Mouse (Mus musculus) mouse embryonic stem cell (cell line): ENCODE measurements around the gene Klhl5.
"Not testable (repeated sequence)": the region's sequence is repeated elsewhere in the genome, so short reads cannot be mapped to it uniquely, and the experiment has no call there.

Experiments
- in situ Hi-C, 2 experiments: fragments of 300-500 bp; cut with MboI; formaldehyde crosslinking; loops; 1 replicate in 1 of 2; 3 replicates in 1 of 2; pipeline ENCODE4 v1.14.3; 2019 to 2020; ENCODE audit warnings: low sequenced_read_pairs in 2 of 2, low pct_unique_long_range_greater_than_20kb in 1 of 2, mixed read lengths in 1 of 2; ENCODE audit not compliant: unreplicated experiment in 1 of 2

The Klhl5 gene

DNA sequence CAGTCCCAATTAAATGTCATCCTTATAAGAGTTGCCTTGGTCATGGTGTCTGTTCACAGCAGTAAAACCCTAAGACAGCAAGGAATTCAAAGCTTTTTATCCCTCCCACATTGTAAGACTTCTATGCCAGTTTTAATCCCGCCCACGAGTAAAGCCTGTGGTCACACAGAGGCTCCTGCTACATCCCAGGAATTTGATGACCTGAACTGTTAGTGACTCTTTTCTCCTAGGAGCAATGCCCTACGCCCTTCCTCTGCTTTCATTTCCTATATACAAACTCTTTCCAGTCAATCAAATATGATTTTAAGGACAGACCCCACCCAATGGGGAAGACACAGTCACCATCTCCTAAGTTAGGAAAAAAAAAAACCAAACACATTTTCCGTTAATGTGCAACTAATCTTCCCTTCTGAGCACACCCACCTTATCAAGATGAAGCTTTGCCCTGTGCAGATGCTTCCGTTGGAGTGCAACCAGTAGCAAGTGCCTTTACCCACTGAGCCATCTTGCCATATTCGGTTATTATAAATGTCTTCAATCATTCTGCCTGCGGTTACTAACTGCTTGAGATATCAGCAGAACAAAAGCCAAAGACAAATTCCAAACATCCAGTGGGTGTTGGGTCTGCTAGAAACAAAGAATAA lies 12.3 kb upstream of the Klhl5 start:
- in situ Hi-C loops, result no loop called here

DNA sequence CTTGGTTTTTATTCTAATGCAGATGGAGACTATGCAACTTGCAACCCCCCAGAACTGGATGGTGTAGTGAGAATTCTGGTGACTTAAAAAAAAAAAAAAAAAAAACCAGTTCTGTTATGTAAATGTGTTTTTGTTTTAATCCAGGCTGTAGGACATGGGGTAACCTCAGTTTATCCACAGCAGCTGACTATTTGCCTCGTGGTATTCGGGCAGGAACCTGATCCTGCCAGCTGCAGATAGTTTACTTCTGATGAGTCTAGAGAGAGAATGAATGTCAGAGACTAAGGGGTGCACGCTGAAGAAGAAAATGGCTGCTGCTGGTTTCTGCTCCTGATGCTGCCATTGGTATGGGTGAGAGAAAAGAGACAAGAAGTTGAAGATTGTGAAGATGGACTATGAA lies 11.3 kb upstream of the Klhl5 start:
- in situ Hi-C loops, result no loop called here

DNA sequence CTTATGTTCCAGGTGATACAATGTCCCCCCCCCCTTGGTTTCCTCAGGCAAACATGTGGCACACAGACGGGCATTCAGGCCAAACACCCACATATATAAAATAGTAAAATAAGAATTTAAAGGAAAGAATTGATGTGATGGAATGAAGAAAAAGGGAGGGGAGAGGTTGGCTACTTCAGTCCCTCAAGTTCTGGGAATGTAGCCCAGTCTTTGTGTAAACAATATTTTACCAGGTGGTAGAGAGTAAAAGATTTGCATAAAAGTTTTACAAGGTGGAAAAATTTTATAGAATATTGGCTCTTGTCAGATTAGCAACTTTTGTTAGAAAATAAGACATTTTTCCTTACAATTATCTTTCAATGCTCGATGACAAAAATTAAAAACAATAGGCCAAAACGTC lies 10.5 kb upstream of the Klhl5 start:
- in situ Hi-C loops, result no loop called here

DNA sequence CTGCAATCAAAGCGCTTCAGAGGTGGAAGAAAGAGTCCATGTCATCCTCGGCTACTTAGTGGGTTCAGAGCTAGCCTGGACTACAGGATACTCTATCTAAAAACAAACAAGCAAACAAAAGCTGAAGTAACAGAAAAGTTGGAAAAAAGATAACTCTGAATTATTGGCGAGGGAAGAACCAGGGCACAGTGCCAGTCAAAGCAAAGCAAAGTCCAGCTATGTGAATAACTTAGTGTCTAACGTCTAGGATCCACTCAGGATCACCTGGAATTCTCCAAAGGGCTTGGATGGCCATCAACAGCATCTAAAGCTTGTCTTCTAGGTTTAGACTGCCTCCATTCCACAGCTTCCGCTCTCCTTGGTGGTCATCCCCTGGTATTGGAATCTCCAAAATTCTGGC lies 9.9 kb upstream of the Klhl5 start:
- in situ Hi-C loops, result no loop called here

DNA sequence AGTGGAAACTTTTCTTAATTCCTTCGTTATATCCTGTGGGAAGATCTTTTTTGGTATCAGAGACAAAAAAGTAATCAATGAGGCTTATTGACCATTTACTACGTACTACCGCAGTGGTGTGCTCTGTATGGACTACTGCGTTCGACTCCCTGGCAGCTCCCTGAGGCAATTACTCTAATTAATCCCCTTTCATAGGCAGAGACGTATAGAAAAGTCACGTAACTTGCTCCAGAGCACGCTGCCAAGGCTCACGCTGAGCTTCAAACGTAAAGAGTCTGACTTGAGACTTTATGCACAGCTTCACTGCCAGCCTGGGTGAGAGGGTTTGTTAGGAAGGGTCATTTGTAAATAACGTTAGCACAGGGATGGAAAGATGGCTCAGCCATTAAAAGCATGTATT lies 7.3 kb upstream of the Klhl5 start:
- in situ Hi-C loops, result no loop called here

DNA sequence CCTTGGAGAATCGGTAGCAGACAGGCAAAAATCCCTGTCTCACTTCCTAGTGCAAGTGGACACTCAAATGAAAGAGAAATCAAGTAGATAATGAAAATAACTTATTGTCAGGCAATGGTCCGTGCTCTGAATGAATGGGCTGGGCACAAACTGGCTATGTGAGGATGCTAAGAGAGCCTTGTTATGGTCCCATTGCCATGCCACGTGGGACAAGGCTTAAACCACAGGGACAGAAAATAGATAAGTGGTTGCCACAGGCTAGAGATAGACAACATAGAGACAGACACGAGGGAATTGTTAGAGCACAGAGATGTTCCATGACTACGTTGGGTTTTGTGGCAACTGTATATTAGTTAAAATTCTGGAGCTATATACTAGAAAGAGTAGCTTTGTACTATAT lies 6.1 kb upstream of the Klhl5 start:
- in situ Hi-C loops, result no loop called here

DNA sequence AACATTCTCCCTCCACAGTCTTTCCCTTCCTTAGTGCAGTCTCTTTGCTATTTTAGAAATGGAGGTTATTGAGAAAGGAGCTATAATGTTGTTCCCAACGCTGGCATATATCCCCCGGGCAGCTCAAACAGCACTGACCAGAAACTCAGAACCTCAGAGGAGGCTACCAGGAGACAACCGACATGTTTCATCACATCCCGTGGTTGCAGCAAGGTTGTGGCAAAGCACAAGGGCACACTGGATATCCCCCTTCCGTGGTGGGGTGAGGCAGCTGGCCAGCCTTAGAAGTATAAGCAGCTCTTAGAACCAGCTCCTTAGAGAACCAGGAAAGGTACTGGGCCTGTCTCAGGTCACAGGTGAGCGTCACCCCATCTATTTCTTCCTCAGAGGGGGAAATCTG lies 5.7 kb upstream of the Klhl5 start:
- in situ Hi-C loops, result no loop called here

DNA sequence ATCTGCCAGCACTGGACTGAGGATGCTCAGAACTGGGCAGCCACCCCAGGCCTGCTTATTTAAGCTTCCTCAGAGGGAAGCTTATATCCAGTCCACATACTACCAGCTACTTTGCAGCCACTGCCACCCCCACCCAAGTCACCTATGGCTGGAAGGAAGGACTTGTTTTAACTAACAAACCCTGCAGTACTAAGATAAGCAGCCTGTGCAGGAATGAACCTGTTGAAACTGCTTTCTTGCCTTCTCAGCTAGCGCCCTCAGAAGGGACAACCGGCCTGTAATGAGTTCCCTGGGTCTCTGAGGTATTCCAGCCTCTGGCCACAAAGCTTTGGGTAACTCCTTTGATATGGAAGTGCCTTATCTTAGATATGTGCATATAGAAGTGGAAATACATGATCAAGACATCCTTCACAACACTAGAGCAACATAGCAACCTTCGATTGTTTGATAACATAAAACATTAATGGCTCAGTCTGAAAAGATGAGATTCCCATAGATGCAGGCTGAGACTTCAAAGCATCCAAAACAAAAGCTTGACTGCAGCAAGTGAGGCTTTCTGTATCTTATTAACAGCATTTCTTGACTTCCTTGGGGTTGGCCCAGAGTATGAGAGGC lies 5.2 kb upstream of the Klhl5 start:
- in situ Hi-C loops, result no loop called here

DNA sequence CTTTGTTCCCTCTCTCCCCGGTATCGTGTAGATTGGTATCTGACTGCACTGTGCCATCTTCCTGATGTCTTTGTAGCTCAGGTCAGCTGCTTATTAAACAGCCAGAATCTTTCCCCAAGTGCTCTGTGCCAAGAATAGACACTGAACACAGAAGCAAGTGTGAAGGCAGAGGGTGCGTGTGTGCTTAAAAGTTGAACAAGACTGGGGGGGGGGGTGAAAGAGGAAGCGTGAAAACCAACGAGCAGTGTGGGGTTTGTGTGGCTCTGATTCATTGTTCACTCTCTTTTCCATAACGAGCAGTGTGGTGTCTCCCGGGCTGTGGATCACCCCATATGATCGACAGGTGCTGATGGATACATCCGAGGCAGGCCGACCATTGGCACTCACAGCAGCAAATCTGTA lies 4.7 kb upstream of the Klhl5 start:
- in situ Hi-C loops, result no loop called here

DNA sequence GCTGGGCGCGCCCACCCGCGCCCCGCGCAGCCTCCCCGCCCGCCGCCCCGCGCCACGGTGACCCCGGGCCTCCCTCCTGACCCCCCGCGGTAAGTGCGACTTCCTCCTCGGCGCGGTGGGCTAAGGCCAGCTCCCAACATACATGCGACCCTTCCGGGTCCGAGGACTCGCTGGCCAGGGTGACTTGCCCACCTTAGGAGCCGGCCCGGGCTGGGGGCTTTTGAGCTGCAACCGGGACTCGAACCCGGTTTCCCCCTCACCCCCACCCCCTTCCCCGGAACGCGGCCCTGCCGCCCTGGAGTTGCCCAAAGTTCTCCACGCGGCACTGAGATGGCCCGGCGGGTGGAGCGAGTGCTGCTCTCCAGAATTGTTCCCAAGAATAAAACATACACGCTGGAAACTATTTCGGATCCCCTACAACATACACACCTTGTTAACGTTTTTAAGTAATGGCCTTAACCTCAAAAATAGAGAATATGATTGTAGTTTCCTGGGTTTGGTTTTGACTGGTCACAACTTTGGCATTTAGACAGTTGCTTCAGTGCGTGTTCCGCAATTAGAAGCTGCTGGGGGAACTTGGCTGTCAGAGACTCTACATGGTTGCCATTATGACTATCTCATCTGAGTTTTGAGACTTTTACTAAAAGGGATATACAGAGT lies 564 bp downstream of the Klhl5 start:
- in situ Hi-C loops, result no loop called here

DNA sequence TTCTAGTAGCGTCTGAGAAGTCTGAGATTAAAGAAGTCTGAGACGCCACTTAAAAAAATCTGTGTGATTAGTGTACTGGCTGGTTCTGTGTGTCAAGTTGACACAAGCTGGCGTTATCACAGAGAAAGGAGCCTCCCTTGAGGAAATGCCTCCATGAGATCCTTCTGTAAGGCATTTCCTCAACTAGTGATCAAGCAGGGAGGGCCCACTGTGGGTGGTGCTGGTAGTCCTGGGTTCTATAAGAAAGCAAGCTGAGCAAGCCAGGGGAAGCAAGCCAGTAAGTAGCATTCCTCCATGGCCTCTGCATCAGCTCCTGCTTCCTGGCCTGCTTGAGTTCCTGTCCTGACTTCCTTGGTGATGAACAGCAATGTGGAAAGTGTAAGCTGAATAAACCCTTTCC lies 4.9 kb downstream of the Klhl5 start:
- in situ Hi-C loops, result not testable (repeated sequence)

DNA sequence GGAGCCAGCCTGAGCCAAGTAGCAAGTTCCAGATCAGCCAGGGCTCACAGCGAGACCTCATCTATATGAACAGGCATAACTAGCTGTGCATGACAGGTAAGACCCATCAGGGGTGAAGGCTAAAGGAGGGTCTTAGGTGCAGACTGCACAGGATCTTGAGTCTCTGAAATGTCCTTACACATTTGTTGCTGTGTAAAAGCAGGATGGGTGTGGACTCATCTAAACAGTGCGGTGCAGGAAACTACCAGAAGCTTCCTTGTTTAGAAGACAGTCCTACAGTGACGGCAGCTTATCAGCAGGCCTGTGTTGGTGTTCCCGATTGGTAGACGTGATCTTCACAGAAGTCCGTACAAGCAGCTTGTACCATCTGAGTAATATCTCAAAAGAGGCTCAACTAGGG lies 6.0 kb downstream of the Klhl5 start:
- in situ Hi-C loops, result no loop called here

DNA sequence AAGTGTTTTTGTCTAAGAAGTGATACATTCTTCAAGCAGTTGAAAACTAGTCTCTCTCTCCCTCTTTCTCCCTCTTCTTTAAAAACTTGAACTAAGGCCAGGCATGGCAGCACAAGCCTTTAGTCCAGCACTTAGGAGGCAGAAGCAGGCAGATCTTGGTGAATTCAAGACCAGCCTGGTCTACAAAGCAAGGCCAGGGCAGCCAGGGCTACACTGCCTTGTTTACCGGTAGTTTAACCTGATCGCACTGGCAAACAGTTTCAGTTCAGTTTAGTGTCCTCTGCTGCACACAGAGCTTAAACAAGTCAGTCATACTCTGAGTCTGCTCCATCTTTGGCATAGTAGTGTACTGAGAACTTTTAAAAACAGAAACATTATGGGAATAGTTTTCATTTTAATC lies 9.4 kb downstream of the Klhl5 start:
- in situ Hi-C loops, result no loop called here

DNA sequence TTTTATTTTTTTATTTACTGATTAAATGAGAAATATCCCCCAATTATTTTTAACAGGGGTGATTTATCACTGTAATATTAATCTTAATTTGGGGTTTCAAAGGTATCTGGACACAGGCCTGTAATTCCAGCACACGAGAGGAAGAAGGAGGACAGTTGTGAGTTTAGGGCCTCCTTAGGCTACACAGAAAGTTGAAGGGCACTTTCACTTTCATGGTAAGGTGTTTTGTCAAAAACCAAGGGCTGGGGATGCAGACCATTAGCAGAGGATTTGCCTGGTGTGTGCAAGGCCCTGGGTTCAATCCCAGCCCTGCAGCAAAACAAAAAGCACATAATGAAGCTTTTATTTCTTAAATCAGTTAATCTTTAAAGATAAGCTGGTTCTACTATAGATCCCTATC lies 12.2 kb downstream of the Klhl5 start:
- in situ Hi-C loops, result no loop called here

DNA sequence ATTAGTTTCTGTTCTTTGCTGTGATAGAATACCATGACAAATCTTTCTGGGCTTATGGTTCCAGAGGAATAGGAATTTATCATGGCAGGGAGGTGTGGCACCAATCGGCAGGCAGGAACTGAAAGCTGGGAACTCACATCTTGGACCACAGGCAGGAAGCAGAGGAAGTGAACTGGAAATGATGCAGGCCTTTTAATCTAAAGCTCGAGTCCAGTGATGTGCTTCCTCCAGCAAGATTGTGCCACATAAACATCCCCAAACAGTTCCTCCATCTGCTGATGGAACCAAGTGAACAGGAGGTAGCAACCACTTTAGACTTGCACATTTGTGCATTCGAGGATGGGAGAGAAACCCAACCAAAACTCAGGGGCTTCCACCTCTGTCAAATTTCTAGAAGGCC lies 12.6 kb downstream of the Klhl5 start:
- in situ Hi-C loops, result no loop called here

DNA sequence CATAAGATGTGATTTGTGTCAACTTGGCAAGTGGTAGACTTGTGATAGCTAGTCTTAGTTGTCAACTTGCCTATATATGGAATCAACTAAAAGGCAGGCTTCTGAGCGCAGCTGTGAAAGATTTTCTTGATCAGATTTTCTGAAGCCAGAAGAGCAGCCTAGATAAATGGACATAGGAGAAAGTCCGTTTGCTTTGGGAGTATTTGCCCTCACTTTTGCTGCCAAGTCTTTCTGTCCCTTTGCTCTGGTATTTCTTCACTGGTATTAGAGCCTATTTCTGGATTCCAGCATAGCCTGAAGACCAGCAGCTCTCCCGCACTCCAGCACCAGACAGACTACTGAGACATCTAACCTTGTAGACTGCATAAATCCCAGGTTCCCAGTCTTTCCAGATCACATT lies 15.3 kb downstream of the Klhl5 start:
- in situ Hi-C loops, result no loop called here

DNA sequence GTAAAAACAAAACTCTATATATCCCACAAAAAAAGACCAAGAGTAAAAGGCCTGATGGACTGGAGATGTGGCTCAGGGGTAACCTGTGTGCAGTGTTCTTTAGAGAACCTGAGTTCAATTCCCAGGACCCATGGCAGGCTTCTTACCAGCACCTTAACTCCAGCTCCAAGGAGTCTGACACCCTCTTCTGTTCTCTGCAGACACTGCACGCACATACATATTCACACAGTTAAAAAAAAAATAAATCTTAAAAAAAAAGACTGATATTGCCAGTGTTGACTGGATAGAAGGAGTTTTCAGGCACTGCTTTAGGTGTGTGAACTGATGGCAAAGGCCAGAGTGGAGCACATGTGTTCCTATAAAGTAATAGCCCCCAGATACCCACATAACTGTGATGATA lies 18.8 kb downstream of the Klhl5 start:
- in situ Hi-C loops, result no loop called here

DNA sequence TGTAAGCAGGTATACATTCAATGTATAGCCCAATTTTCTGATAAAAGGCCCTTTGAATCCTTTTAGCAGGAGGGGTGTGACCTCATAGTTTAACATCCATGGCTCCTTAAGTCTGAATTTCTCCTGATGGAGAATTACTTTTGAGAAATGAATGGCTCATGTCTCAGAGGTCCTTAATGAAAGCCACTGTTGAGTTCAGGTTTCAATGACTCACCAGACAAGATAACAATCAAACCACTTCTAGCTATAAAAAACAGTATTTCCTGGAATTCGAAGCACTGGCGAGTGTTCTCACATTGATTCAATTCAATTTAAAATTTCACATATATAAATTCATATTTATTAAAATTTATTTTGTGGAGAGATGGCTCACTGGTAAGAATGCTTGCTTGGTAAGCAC lies 21.1 kb downstream of the Klhl5 start:
- in situ Hi-C loops, result no loop called here

DNA sequence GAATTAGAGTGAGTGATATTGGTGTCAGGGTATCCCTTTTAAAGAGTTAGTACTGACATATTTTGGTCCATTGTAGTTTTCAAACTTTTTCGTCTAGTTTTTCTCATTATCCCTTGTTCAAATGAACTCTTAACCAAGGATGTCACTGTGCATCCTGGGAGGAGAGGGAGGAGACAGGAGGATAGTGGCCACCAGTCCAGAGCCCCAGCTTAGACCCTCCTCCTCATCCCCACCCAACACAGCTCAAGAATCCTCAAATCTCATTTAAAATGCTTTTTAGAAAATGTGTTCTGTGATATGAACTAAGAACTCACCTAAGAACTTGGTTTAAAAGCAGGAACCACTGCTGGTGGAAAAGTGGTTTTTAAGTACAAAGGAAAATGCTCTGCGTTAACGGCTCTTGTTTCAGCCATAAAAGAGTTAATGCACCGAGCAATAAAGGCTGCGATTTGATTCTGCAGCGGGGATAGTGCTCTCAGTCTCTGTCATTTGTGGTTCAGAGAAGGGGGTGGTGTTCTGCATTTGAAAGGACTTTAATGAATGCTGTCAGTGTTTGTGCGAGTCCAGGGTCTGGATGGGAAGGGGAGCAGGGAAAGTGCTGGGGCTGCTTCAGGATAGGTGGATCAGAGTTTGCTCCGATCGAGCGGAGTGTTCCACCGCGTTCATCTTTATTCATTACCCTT lies 23.3 kb downstream of the Klhl5 start:
- in situ Hi-C loops, result no loop called here
